Mouse (Mus musculus): ENCODE results near the gene Plekha6. TPM values are rescaled to one million over a fixed set of nuclear protein-coding genes. Genes with fewer than 3 reads are reported as not detected.

Gene Plekha6
- polyA plus RNA-seq (2017; shearing (Covaris generic)), result under 1 TPM in 1 of 3 experiments, not detected in 2; 0.25 TPM

GRCm38 (mm10) chr1:133163820-133164431, at the start of gene Plekha6:
Plekha6 (plus strand) TSS chr1:133164210.
- ATAC-seq, result no peak

DNA sequence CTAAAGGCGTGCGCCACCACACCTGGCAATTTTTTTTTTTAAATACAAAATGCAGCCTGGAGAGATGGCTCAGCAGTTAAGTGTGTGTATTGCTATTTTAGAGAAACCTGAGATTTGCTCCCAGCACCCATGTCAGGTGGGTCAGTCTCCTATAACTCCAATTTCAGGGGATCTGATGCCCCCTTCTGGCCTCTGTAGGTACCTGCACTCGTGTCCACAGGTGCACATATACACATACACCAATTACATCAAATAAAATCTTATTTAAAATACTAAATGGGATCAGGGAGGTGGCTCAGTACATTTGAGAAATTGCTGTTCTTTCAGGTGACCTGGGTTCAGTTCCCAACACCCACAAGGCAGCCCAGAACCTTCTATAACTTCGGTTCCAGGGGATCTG, 47.9 kb upstream of the Plekha6 start:
- ATAC-seq, result no peak

DNA sequence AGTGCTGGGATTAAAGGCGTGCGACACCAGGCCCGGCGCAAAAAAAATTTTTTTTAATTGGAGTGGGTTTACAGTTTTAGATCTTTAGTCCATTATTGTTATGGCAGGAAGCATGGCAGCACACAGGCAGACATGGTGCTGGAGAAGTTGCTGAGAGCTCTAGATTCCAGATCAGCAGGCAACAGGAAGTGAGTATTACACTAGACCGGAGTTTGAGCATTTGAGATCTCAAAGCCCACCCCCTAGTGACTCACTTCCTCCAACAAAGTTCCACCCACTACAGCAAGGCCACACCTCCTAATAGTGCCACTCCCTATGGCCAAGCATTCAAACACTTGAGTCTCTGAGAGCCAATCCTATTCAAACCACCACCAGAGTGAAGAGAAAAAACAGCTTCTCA, 45.9 kb upstream of the Plekha6 start:
- ATAC-seq, result no peak

DNA sequence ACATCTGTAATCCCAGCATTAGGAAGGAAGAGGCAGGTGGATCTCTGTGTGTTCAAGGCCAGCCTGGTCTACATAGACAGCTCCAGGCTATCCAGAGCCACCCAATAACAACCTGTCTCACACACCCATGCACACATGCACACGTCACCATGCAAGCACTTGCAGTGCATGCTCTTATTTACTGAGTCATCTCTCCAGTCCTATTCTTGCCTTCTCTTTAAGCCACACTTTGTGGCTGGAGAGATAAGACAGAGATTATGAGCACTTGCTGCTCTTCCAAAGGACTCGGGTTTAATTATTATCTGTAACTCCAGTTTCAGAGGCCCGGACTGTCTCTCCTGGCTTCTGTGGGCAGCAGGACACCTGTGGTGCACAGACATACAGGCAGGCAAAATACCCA, 45.2 kb upstream of the Plekha6 start:
- ATAC-seq, result no peak

- ATAC-seq, result no peak
Observed at GRCm38 (mm10) chr1:133119931-133120712, 43.9 kb upstream of the Plekha6 start.

DNA sequence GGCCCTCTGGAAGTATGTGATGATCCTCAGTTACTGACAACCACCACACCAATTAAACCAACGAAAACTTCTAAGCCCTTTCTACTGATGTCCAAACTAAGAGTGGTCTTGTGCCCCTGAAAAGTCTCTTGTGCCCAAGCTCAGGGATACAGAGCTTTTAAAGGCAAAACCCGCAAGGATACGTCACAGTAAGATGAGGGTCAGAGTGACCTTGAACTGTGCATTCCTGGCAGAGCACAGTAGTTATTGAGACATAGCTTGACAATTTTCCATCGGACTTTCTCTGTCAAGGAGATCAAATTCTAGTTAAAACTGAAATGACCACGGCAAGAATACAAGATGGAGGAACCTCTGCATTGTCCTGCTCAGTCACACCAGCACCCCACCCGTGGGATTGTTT, 42.8 kb upstream of the Plekha6 start:
- no peak for ATAC-seq

DNA sequence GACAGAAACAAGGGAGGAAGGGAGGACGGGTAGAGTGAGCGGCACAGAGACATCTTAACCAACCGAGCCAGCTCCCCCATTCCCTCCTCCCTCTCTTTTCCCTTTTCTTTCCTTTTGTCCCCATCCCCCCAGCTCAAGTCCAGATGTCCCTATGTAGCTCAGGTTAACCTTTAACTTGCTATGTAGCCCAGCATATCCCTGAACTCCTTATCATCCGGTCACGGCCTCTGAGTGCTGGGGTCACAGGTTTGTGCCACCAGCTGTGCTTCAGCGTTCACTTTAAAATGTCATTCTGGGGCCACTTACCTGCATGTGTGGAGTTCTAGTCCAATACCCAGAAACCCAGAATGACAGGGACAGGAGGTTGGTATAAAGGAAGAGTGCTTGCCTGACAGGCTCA, 39.9 kb upstream of the Plekha6 start:
- ATAC-seq, result no peak

GRCm38 (mm10) chr1:133125640-133126364, 38.2 kb upstream of the Plekha6 start:
- no peak for ATAC-seq

GRCm38 (mm10) chr1:133126365-133126740, 37.7 kb upstream of the Plekha6 start:
- no peak for ATAC-seq

GRCm38 (mm10) chr1:133127328-133127727, 36.7 kb upstream of the Plekha6 start:
- ATAC-seq, result no peak

GRCm38 (mm10) chr1:133129471-133130221, 34.4 kb upstream of the Plekha6 start:
- ATAC-seq, result no peak

DNA sequence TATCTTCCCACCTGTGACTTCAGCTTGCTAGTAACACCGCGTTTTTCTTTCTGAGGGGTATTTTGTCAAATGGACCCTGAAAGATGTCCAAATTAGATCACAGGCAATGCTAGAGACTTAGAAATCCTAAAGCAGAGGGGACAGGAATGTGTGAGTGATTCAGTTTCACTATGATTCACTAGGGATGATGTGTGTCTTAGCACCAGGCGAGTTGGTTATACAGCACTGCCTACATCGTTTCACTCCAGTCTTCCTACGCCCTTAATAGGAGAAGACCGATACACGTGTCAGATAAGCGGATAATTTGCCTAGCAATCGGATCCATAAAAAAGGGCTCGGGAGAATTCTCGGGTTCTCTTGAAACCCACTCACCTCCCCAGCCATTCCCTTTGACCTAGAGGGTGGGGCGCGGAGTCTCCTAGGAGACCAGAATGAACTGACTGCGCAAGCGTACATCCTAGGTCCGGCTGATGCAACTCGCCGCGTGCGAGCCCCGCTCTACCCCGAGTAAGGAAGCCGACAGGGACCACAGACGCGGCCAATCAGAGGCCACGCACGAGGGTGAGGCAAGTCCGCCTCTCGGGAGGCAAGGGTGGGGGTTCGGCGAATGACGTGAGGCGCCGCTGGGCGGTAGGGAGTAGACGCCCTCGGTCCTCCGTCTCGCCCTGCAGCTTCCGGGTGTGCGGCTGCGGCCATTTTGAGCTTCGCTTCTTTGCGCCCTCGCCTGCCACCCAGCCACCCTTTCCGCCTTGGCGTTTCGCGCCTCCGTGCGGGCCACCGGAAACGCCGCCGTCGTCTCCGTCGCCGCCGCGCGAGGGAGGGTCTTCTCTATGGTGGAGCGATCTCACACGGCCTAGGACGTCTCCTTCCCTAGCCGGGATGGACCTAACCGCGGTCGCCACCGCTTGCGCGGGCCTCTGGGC, 33.1 kb upstream of the Plekha6 start, which contains the start of gene Ppp1r15b:
TSS of gene Ppp1r15b (plus strand) at position 506 of the 923 bp plus-strand sequence.
- peak; percentile 95 for ATAC-seq

DNA sequence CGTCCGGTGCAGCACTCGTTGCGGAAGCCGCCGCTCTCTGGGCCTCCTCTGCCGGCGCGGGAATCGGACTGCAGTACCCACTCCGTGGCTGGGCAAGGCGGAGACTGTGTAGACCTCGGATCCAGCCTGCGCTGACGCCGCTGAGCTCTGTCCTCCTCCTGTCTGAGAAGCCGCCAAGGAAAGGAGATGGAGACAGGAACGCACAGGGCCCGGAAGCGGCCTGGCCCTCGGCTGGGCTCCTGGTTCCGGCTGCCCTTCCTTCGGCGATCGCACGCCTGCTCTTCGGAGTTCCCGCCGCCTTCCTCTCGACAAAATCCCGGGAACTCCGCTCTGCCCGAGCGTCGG, 32.5 kb upstream of the Plekha6 start:
- peak; percentile 5 for ATAC-seq

- ATAC-seq, result no peak
Observed at GRCm38 (mm10) chr1:133131936-133132335, 32.1 kb upstream of the Plekha6 start.

DNA sequence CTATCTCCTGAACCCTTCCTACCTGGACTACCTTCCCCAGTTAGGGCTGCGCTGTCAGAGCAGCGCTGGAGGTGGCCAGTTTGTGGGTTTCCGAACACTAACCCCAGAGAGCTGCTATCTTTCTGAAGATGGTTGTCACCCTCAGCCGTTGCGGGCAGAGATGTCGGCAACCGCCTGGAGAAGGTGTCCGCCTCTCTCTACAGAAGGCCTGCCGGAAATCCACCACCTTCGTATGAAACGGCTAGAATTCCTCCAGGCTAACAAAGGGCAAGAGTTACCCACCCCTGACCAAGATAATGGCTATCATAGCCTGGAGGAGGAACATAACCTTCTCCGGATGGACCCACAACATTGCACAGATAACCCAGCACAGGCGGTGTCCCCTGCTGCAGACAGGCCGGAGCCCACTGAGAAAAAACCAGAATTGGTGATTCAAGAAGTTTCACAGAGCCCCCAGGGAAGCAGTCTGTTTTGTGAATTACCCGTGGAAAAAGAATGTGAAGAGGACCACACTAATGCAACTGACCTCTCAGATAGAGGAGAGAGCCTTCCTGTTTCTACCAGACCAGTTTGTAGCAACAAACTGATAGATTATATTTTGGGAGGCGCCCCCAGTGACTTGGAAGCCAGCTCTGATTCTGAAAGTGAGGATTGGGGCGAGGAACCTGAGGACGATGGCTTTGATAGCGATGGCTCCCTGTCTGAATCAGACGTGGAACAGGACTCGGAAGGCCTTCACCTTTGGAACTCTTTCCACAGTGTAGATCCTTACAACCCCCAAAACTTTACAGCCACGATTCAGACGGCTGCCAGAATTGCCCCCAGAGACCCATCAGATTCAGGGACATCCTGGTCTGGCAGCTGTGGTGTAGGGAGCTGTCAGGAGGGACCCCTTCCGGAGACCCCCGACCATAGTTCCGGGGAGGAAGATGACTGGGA, 31.4 kb upstream of the Plekha6 start:
- no peak for ATAC-seq

- ATAC-seq, result no peak
Observed at GRCm38 (mm10) chr1:133133425-133133824, 30.6 kb upstream of the Plekha6 start.

DNA sequence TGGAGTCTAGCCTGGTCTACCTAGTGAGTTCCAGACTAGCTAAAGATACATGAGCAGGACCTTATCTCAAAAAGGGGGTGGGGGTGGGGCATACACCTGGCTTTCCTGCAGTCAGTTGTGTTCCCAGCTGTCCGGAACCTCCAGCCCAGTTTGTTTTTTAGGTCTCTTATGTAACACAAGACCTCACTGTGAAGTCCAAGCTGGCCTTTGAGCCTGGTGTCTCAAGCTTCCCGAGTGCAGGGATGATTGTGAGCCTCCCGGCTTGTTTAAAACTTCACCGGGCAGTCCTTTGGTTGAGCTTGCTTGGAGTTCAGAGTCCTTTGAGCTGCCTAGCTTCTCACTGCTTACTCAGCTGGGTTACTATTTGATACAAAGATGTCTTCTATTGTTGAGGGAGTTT, 29.9 kb upstream of the Plekha6 start:
- no peak for ATAC-seq

DNA sequence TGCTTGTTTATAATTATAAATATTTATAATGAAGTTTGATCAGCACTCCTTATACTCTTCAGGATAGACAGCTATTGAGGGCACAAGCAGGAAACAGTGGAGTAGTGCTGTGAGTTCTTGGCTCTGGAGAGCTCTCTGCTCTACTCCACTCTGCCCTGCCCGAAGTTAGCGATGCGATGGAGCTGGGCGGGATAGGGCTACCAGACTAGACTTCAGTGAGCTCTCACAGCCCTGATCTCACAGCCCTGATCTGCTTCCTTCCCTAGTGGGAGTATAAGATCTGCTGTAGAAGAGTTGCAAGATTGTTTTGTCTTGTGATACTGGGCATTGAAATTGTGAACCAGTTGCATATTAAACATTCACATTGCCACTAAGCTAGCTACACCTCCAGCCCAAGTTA, 29.1 kb upstream of the Plekha6 start:
- ATAC-seq, result no peak

DNA sequence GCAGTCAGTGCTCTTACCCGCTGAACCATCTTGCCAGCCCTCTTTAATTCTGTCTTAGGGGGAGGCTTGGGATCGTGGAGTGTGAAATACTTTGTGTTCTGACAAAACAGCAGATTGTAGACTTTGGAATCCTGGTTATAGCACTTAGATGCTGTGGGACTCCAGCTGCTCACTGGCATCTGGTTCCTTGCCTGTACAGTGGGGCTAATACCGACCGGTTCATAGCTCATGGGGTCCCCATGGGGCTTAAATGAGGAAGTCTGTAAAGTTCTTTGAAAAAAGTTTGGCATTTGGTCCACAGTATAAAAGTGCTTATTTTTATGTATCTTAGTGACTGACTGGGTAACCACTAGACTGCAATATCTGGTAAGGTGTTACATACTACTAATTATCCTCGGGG, 28.2 kb upstream of the Plekha6 start:
- no peak for ATAC-seq

DNA sequence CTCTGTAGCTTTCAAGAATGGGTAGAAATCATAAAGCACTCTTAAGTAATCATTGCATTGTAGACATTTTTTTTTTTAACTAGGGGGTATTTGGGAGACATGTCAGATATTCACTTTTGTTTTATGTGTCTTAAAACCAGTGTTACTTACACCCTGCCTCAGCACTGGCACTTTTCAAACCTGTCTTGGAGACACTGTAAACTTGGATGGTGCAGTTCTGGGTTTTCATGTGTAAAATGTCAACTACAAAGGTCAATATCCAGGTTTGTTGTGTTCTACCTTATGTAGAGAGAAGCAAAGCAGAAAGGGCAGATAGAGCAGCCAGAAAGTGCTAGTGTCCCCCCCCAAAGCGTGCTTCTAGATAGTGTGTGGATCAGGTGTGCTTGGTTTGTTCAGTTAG, 25.6 kb upstream of the Plekha6 start:
- ATAC-seq, result no peak
